Mouse (Mus musculus) ES-E14 (cell line): Measurements from ENCODE around the gene Rab5b. TPM values are rescaled to one million over a fixed set of nuclear protein-coding genes. Genes with fewer than 3 reads are reported as not detected.
"Not testable (repeated sequence)": the region's sequence is repeated elsewhere in the genome, so short reads cannot be mapped to it uniquely, and the experiment has no call there.

Source experiments
- DNase-seq: peaks from one replicate; pipeline ENCODE4 v3.0.0-alpha.2; 2013; ENCODE audit warnings: low read depth, low spot score
- H3K27ac ChIP-seq: 2 replicates; pipeline ENCODE4 v1.5.1; 2012; ENCODE audit warnings: low read depth, mild to moderate bottlenecking, low read length, moderate library complexity, mixed read lengths; ENCODE audit not compliant: poor library complexity, insufficient read depth, severe bottlenecking
- H3K36me3 ChIP-seq: 2 replicates; pipeline ENCODE4 v1.6.1; 2012; ENCODE audit warnings: mild to moderate bottlenecking, low read length, moderate library complexity, mixed read lengths; ENCODE audit not compliant: control insufficient read depth, poor library complexity, insufficient read depth, severe bottlenecking
- H3K4me1 ChIP-seq, 2 experiments: fragments of 150-350 bp in 1 of 2; sonication (generic) in 1 of 2; 2 replicates each; pipeline ENCODE4 v1.6.1; 2012; ENCODE audit warnings: low read length in 2 of 2, mild to moderate bottlenecking in 1 of 2, mixed read lengths in 1 of 2; ENCODE audit not compliant: control insufficient read depth in 2 of 2, insufficient read depth in 2 of 2, poor library complexity in 1 of 2
- H3K4me3 ChIP-seq, 2 experiments: fragments of 150-350 bp in 1 of 2; sonication (generic) in 1 of 2; 2 replicates each; pipeline ENCODE4 v1.5.1; 2012; ENCODE audit warnings: low read length in 2 of 2, low read depth in 1 of 2, mild to moderate bottlenecking in 1 of 2, mixed read lengths in 1 of 2; ENCODE audit not compliant: insufficient read depth in 1 of 2, poor library complexity in 1 of 2, severe bottlenecking in 1 of 2
- H3K9ac ChIP-seq: 2 replicates; pipeline ENCODE4 v1.6.1; 2012; ENCODE audit warnings: low read depth, mild to moderate bottlenecking, low read length, mixed read lengths; ENCODE audit not compliant: poor library complexity, insufficient read depth, severe bottlenecking
- H3K9me3 ChIP-seq: fragments of 150-350 bp; sonication (generic); 2 replicates; pipeline ENCODE4 v1.6.1; 2012; ENCODE audit warnings: low read depth, mild to moderate bottlenecking, low read length; ENCODE audit not compliant: control insufficient read depth, insufficient read depth
- CHD2 ChIP-seq: IDR thresholded peaks from 2 replicates; pipeline ENCODE4 v1.6.1; 2014; ENCODE audit warnings: mild to moderate bottlenecking, low read depth, low read length, inconsistent platforms
- HCFC1 ChIP-seq: IDR thresholded peaks from 2 replicates; pipeline ENCODE4 v1.6.1; 2012; ENCODE audit warnings: low read length, inconsistent platforms, borderline replicate concordance; ENCODE audit not compliant: insufficient read depth
- MAFK ChIP-seq: IDR thresholded peaks from 2 replicates; pipeline ENCODE4 v1.6.1; 2014; ENCODE audit warnings: mild to moderate bottlenecking, low read depth, low read length, inconsistent platforms; ENCODE audit not compliant: insufficient read depth
- ZC3H11A ChIP-seq: IDR thresholded peaks from 2 replicates; pipeline ENCODE4 v1.6.1; 2012; ENCODE audit warnings: low read depth, mild to moderate bottlenecking, inconsistent platforms, low read length, borderline replicate concordance
- ZNF384 ChIP-seq: IDR thresholded peaks from 2 replicates; pipeline ENCODE4 v1.6.1; 2012; ENCODE audit warnings: low read depth, low read length, inconsistent platforms
- in situ Hi-C, 2 experiments: fragments of 600-800 bp; cut with MboI; formaldehyde crosslinking; loops; one replicate each; pipeline ENCODE4 v1.15.1; 2025; ENCODE audit warnings: low sequenced_read_pairs in 2 of 2, inconsistent platforms in 1 of 2; ENCODE audit not compliant: unreplicated experiment in 2 of 2
- total RNA-seq: library from RNA; depleted of rRNA; stranded (reverse); fragments of 300-350 nt; gene quantifications from 2 replicates; pipeline ENCODE4 v1.2.3, GENCODE M21; 2012

The Rab5b gene
- total RNA-seq, 1 experiment, result 32.8 TPM

GRCm38 (mm10) chr10:128711318-128711717 lies 15.3 kb upstream of the Rab5b start:
- H3K27ac ChIP-seq, result peak overlapping the region; percentile 65; the same call in 1 of the 2 replicates
- TF ChIP-seq ZNF384, result peak; percentile 69; the same call in 1 of the 2 replicates
- H3K4me3 ChIP-seq, result peak overlapping the region in 1 of 2 experiments; percentile 42; a peak in 1 of 4 replicates
- H3K36me3 ChIP-seq, DNase-seq, in situ Hi-C loops, H3K9ac ChIP-seq, H3K9me3 ChIP-seq: not testable (repeated sequence)
- H3K4me1 ChIP-seq, result peaks cover 2 to 17% of the 10 kb centered on the region in 2 experiments; a peak in 3 of 4 replicates

DNA sequence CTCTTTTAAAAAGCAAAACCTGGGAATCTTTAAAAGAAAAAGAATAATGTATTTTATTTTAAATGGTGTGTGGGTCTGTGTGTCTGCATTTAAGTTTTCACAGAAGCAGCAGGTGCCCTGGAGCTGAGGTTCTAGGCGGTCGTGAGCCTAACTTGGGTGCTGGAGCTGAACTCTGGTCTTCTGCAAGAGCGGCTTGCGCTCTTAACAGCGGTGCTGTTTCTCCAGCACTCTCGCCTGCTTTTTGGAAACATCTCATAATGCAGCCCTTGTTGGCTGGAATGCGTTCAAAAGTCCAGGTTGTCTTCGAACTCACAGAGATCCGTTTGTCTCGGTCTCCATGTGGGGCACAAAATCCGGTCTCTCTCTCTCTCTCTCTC lies 9.2 kb upstream of the Rab5b start:
- peak overlapping the region; percentile 59 for H3K9ac ChIP-seq
- TF ChIP-seq HCFC1, result no peak
- no peak for TF ChIP-seq ZC3H11A
- TF ChIP-seq MAFK, result no peak
- no peak for TF ChIP-seq ZNF384
- TF ChIP-seq CHD2, result no peak
- peak overlapping the region; percentile 48 to 100 for H3K4me3 ChIP-seq
- no peaks in the 10 kb centered on the region for H3K9me3 ChIP-seq
- H3K27ac ChIP-seq, result peak overlapping the region; percentile 61
- in situ Hi-C loops, result no loop called here
- H3K36me3 ChIP-seq, result peaks cover 9% of the 10 kb centered on the region
- peaks cover 5 to 11% of the 10 kb centered on the region in 2 experiments; a peak in 3 of 4 replicates for H3K4me1 ChIP-seq
- no peak for DNase-seq

DNA sequence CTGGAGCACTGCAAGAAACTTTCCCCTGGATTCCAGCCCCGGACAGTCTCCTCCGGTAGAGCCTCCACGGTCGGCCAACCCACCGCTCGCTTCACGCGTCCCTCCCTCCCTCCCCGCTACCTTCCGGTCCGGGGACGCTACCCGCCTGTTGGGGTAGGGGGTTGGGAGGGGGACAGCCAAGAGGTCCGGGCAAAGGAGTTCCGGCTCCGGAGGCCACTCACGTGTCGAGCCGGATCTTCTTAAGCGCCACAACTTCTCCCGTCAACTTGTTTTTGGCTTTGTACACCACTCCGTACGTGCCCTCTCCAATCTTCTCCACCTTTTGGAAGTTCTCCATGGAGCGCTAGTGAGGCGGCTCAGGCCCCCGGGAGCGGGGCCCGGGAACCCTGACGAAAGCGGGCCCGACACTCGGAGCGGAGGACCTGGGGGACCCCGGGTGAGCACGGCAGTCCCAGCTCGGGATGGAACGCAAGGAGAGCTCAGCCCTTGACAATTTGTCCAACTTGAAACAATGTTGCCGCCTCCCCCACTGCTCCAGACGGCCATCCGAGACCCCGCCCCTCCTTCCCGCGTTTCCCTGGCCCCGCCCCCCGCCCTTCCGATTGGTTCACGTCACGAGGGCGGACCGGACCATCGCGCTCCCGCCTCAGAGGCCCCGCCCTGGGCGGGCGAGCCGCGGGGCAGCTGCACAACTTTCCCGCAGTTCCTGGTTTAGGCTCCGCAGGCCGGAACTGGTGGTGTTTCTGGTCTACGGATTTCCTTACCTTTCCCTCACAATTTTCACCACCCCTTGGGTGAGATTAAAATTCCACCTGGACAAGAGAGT lies 8.6 kb upstream of the Rab5b start, which contains the start of gene Cdk2:
Cdk2 (minus strand) TSS at position 541 of the 826 bp plus-strand sequence.
- in situ Hi-C loops, result no loop called here
- peak within 1 kb of the TSS; percentile 90 for H3K27ac ChIP-seq
- DNase-seq, result peak; percentile 93
- H3K36me3 ChIP-seq, result peaks cover 11% of the 10 kb centered on the region
- peak within 1 kb of the TSS; percentile 88 for H3K9ac ChIP-seq
- H3K9me3 ChIP-seq, result no peaks in the 10 kb centered on the region
- no peak for TF ChIP-seq HCFC1
- no peak for TF ChIP-seq ZNF384
- TF ChIP-seq MAFK, result no peak
- no peak for TF ChIP-seq ZC3H11A
- no peak for TF ChIP-seq CHD2
- H3K4me1 ChIP-seq, result peaks cover 5 to 12% of the 10 kb centered on the region in 2 experiments; a peak in 3 of 4 replicates
- H3K4me3 ChIP-seq, result peak within 1 kb of the TSS; percentile 84 to 100

DNA sequence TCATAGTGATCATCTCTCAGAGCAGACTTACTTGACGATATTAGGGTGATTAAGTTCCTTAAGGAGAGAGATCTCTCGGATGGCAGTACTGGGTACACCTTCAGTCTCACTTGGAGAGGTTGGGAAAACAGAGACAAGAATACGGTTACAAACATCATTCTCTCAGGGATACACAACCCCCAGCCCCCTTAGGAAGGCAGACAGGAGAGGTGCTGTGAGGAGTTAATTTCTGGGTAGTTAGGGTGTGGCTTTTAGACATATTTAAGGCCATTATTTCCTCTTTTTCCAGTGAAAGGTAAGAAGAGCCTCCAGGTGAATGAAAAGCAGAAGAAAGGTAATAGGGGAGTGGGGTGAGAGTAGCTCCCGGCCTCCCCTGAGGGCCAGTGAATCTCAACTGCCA lies 7.8 kb upstream of the Rab5b start, which contains the start of gene Pmel:
Pmel (plus strand) TSS at position 301 of the 400 bp plus-strand sequence.
- Histone ChIP-seq H3K4me1 (peaks cover 5 to 16% of the 10 kb centered on the region in 2 experiments; a peak in 3 of 4 replicates), H3K27ac (peak within 1 kb of the TSS; percentile 90), H3K4me3 (peak within 1 kb of the TSS; percentile 84 to 100), H3K9me3 (no peaks in the 10 kb centered on the region), H3K9ac (peak within 1 kb of the TSS; percentile 88), H3K36me3 (peaks cover 19% of the 10 kb centered on the region)
- DNase-seq, result no peak
- in situ Hi-C loops, result no loop called here
- no peak for TF ChIP-seq MAFK
- TF ChIP-seq ZC3H11A, result no peak
- TF ChIP-seq CHD2, result no peak
- no peak for TF ChIP-seq ZNF384
- TF ChIP-seq HCFC1, result no peak
